Mouse (Mus musculus) MEL (cell line): ENCODE measurements at regions not wholly inside any gene's neighbourhood (a gene's known extent, or its start where the extent isn't known, plus 50 kb on each side); places are given as distances from the start of the nearest gene placed in this dataset.

Experiments used
- DNase-seq: peaks from one replicate; pipeline ENCODE4 v3.0.0; 2011; ENCODE audit warnings: low read depth, low spot score
- H3K27ac ChIP-seq: 2 replicates; pipeline ENCODE4 v1.5.1; 2012; ENCODE audit warnings: low read depth, mild to moderate bottlenecking, control low read depth, low read length, moderate library complexity; ENCODE audit not compliant: control insufficient read depth
- H3K27me3 ChIP-seq, 2 experiments: fragments of 150-350 bp in 1 of 2; sonication (generic) in 1 of 2; 2 replicates each; pipeline ENCODE4 v1.6.1; 2012; ENCODE audit warnings: low read length in 2 of 2, mild to moderate bottlenecking in 2 of 2, improper control_type of control experiment in 1 of 2, moderate library complexity in 1 of 2; ENCODE audit not compliant: insufficient read depth in 2 of 2, control insufficient read depth in 1 of 2
- H3K36me3 ChIP-seq, 2 experiments: 2 replicates each; pipeline ENCODE4 v1.6.1; 2012 to 2014; ENCODE audit warnings: low read length in 2 of 2, improper control_type of control experiment in 1 of 2, inconsistent platforms in 1 of 2, mild to moderate bottlenecking in 1 of 2; ENCODE audit not compliant: insufficient read depth in 2 of 2, control insufficient read depth in 1 of 2
- H3K4me1 ChIP-seq, 2 experiments: fragments of 150-350 bp in 1 of 2; sonication (generic) in 1 of 2; 2 replicates each; pipeline ENCODE4 v1.6.1; 2012; ENCODE audit warnings: low read length in 2 of 2, improper control_type of control experiment in 1 of 2, mild to moderate bottlenecking in 1 of 2; ENCODE audit not compliant: insufficient read depth in 2 of 2, control insufficient read depth in 1 of 2
- H3K4me3 ChIP-seq, 2 experiments: fragments of 150-350 bp in 1 of 2; sonication (generic) in 1 of 2; 2 replicates each; pipeline ENCODE4 v1.5.1; 2012; ENCODE audit warnings: low read depth in 2 of 2, low read length in 2 of 2, mild to moderate bottlenecking in 2 of 2, moderate library complexity in 2 of 2, control low read depth in 1 of 2, improper control_type of control experiment in 1 of 2; ENCODE audit not compliant: control insufficient read depth in 1 of 2, insufficient read depth in 1 of 2
- H3K79me2 ChIP-seq: 2 replicates; pipeline ENCODE4 v1.6.1; 2012; ENCODE audit warnings: mild to moderate bottlenecking, low read length, moderate library complexity; ENCODE audit not compliant: control insufficient read depth, poor library complexity, insufficient read depth
- H3K9ac ChIP-seq: 2 replicates; pipeline ENCODE4 v1.6.1; 2012; ENCODE audit warnings: low read depth, mild to moderate bottlenecking, control low read depth, low read length, moderate library complexity; ENCODE audit not compliant: control insufficient read depth, poor library complexity, severe bottlenecking
- H3K9me3 ChIP-seq: fragments of 150-350 bp; sonication (generic); replicated peaks from 2 replicates; pipeline ENCODE4 v1.6.1; 2012; ENCODE audit warnings: mild to moderate bottlenecking, low read length, improper control_type of control experiment, moderate library complexity; ENCODE audit not compliant: insufficient read depth
- BHLHE40 ChIP-seq: IDR thresholded peaks from 2 replicates; pipeline ENCODE4 v1.6.1; 2012; ENCODE audit warnings: low read depth, mild to moderate bottlenecking, inconsistent platforms, low read length, improper control_type of control experiment, borderline replicate concordance
- CTCF ChIP-seq, 3 experiments: IDR thresholded peaks in 2 of 3; conservative IDR thresholded peaks in 1 of 3; 2 replicates each; pipeline ENCODE4 v1.5.1; 2011 to 2012; ENCODE audit warnings: low read length in 3 of 3, low read depth in 2 of 3, mild to moderate bottlenecking in 2 of 3, improper control_type of control experiment in 1 of 3, inconsistent platforms in 1 of 3, mixed read lengths in 1 of 3, moderate library complexity in 1 of 3; ENCODE audit not compliant: control insufficient read depth in 1 of 3, insufficient read depth in 1 of 3, poor library complexity in 1 of 3, severe bottlenecking in 1 of 3
- E2F4 ChIP-seq: IDR thresholded peaks from 2 replicates; pipeline ENCODE4 v1.6.1; 2011; ENCODE audit warnings: low read depth, low read length, improper control_type of control experiment, borderline replicate concordance
- ELF1 ChIP-seq: IDR thresholded peaks from 2 replicates; pipeline ENCODE4 v1.6.1; 2014; ENCODE audit warnings: low read depth, mild to moderate bottlenecking, inconsistent platforms, low read length, improper control_type of control experiment, moderate library complexity
- EP300 ChIP-seq, 2 experiments: IDR thresholded peaks; 2 replicates each; pipeline ENCODE4 v1.6.1; 2011; ENCODE audit warnings: improper control_type of control experiment in 2 of 2, low read length in 2 of 2, low read depth in 1 of 2, mild to moderate bottlenecking in 1 of 2
- ETS1 ChIP-seq: IDR thresholded peaks from 2 replicates; pipeline ENCODE4 v1.6.1; 2012; ENCODE audit warnings: low read depth, mild to moderate bottlenecking, inconsistent platforms, low read length, improper control_type of control experiment, moderate library complexity
- GABPA ChIP-seq: IDR thresholded peaks from 2 replicates; pipeline ENCODE4 v1.6.1; 2012; ENCODE audit warnings: low read depth, mild to moderate bottlenecking, inconsistent platforms, low read length, improper control_type of control experiment, moderate library complexity
- HCFC1 ChIP-seq: IDR thresholded peaks from 2 replicates; pipeline ENCODE4 v1.6.1; 2012; ENCODE audit warnings: low read depth, mild to moderate bottlenecking, inconsistent platforms, low read length, improper control_type of control experiment, moderate library complexity
- KAT2A ChIP-seq: conservative IDR thresholded peaks from 2 replicates; pipeline ENCODE4 v1.6.1; 2012; ENCODE audit warnings: low read depth, low read length, improper control_type of control experiment, inconsistent platforms
- MAZ ChIP-seq: IDR thresholded peaks from 2 replicates; pipeline ENCODE4 v1.6.1; 2012; ENCODE audit warnings: low read depth, mild to moderate bottlenecking, inconsistent platforms, low read length, improper control_type of control experiment
- MXI1 ChIP-seq: IDR thresholded peaks from 2 replicates; pipeline ENCODE4 v1.6.1; 2011; ENCODE audit warnings: mild to moderate bottlenecking, low read depth, low read length, improper control_type of control experiment
- NELFE ChIP-seq: IDR thresholded peaks from 2 replicates; pipeline ENCODE4 v1.6.1; 2011; ENCODE audit warnings: low read depth, low read length, improper control_type of control experiment
- NRF1 ChIP-seq: IDR thresholded peaks from 2 replicates; pipeline ENCODE4 v1.6.1; 2014; ENCODE audit warnings: low read depth, mild to moderate bottlenecking, inconsistent platforms, low read length, improper control_type of control experiment, moderate library complexity; ENCODE audit not compliant: poor library complexity, insufficient read depth, severe bottlenecking
- POLR2AphosphoS2 ChIP-seq: IDR thresholded peaks from 2 replicates; pipeline ENCODE4 v1.6.1; 2011; ENCODE audit warnings: low read length, improper control_type of control experiment
- POLR2AphosphoS5 ChIP-seq: IDR thresholded peaks from 2 replicates; pipeline ENCODE4 v1.6.1; 2012; ENCODE audit warnings: low read depth, borderline replicate concordance, mild to moderate bottlenecking, inconsistent platforms, low read length, moderate library complexity, mixed read lengths
- RAD21 ChIP-seq: IDR thresholded peaks from 2 replicates; pipeline ENCODE4 v1.6.1; 2011; ENCODE audit warnings: mild to moderate bottlenecking, low read depth, low read length, improper control_type of control experiment
- RCOR1 ChIP-seq: IDR thresholded peaks from 2 replicates; pipeline ENCODE4 v1.6.1; 2012; ENCODE audit warnings: low read depth, mild to moderate bottlenecking, inconsistent platforms, low read length, improper control_type of control experiment
- SMC3 ChIP-seq: IDR thresholded peaks from 2 replicates; pipeline ENCODE4 v1.6.1; 2011; ENCODE audit warnings: low read depth, low read length, improper control_type of control experiment
- TAL1 ChIP-seq: IDR thresholded peaks from 2 replicates; pipeline ENCODE4 v1.6.1; 2012; ENCODE audit warnings: mild to moderate bottlenecking, inconsistent platforms, low read length, moderate library complexity, mixed read lengths
- TCF12 ChIP-seq: IDR thresholded peaks from 2 replicates; pipeline ENCODE4 v1.6.1; 2014; ENCODE audit warnings: low read depth, mild to moderate bottlenecking, inconsistent platforms, low read length, improper control_type of control experiment, moderate library complexity
- USF2 ChIP-seq, 2 experiments: IDR thresholded peaks; 2 replicates each; pipeline ENCODE4 v1.6.1; 2011 to 2012; ENCODE audit warnings: improper control_type of control experiment in 2 of 2, low read length in 2 of 2, borderline replicate concordance in 1 of 2, inconsistent platforms in 1 of 2, low read depth in 1 of 2, mild to moderate bottlenecking in 1 of 2; ENCODE audit not compliant: insufficient read depth in 1 of 2
- ZC3H11A ChIP-seq: IDR thresholded peaks from 2 replicates; pipeline ENCODE4 v1.6.1; 2012; ENCODE audit warnings: low read depth, mild to moderate bottlenecking, inconsistent platforms, low read length, improper control_type of control experiment
- ZMIZ1 ChIP-seq: IDR thresholded peaks from 2 replicates; pipeline ENCODE4 v1.6.1; 2012; ENCODE audit warnings: low read depth, mild to moderate bottlenecking, inconsistent platforms, low read length, improper control_type of control experiment, moderate library complexity
- ZNF384 ChIP-seq: IDR thresholded peaks from 2 replicates; pipeline ENCODE4 v1.6.1; 2012; ENCODE audit warnings: low read depth, mild to moderate bottlenecking, inconsistent platforms, low read length, improper control_type of control experiment

DNA sequence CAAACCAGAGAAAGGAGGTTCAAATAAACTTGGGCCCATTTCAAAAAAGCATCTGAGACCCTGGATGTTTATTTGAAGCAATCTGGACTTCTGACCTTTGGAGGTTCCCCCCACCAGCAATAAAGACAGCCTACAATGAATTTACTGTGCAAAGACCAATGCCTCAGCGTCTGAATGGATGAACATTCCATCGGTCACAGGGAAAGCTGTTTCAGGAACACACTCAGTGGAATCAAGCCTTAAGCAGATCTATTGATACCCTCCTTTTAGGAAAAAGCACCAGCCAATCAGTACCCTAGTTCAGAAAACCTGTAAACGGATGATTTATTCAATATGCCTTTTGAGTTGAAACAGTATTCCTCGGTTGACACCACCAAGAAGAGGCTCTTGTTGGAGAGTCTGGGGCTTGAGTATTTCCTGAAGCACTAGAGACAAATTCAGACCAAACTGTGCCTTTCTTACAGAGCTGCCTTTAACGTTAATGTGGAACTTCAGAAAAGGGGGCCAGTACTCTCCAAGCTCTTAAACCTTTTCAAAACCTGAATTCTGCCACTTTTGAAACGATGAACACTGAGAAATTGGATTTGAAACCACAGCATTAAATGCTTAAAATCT is 148.1 kb downstream of the Alx1 start:
- Histone ChIP-seq H3K9ac (no peak overlapping the region), H3K9me3 (no peaks in the 10 kb centered on the region)
- TF ChIP-seq GABPA = no peak
- TF ChIP-seq TAL1 = no peak
- no peak for TF ChIP-seq NELFE
- TF ChIP-seq POLR2AphosphoS5 = no peak
- no peak for TF ChIP-seq ELF1
- no peak for TF ChIP-seq POLR2AphosphoS2
- no peak for TF ChIP-seq RCOR1
- TF ChIP-seq MXI1 = no peak
- TF ChIP-seq BHLHE40 = no peak
- no peak for TF ChIP-seq KAT2A
- TF ChIP-seq ZMIZ1 = no peak
- no peak for TF ChIP-seq ETS1
- TF ChIP-seq HCFC1 = no peak
- TF ChIP-seq, all 39 proteins: peak for 0
- no peak overlapping the region for H3K4me3 ChIP-seq
- no peaks in the 10 kb centered on the region for H3K27me3 ChIP-seq
- H3K4me1 ChIP-seq = no peaks in the 10 kb centered on the region
- H3K79me2 ChIP-seq = no peaks in the 10 kb centered on the region
- H3K36me3 ChIP-seq = no peaks in the 10 kb centered on the region
- DNase-seq = no peak
- no peak overlapping the region for H3K27ac ChIP-seq

- Histone ChIP-seq H3K9me3 (no peaks in the 10 kb centered on the region), H3K27me3 (no peaks in the 10 kb centered on the region), H3K36me3 (no peaks in the 10 kb centered on the region), H3K4me3 (no peak overlapping the region), H3K27ac (no peak overlapping the region), H3K4me1 (no peaks in the 10 kb centered on the region)
- DNase-seq = peak; percentile 42
- no peak for TF ChIP-seq HCFC1
- TF ChIP-seq NRF1 = no peak
- TF ChIP-seq EP300 (IDR thresholded peaks at IDR 0.05; ENCODE audit: low read depth in 1 of 2, low read length in 2 of 2) = no peak
- TF ChIP-seq RAD21 = peak; percentile 60
- TF ChIP-seq ZNF384 = no peak
- no peak for TF ChIP-seq MAZ
- no peak for TF ChIP-seq TCF12
- TF ChIP-seq POLR2AphosphoS5 = no peak
- no peak for TF ChIP-seq E2F4
- no peak for TF ChIP-seq RCOR1
- no peak for TF ChIP-seq USF2 (IDR thresholded peaks at IDR 0.05; ENCODE audit: borderline replicate concordance in 1 of 2, insufficient read depth in 1 of 2, low read depth in 1 of 2, low read length in 2 of 2)
- TF ChIP-seq MXI1 = no peak
- no peak for TF ChIP-seq NELFE
- TF ChIP-seq SMC3 = peak; percentile 52
- TF ChIP-seq CTCF (IDR thresholded peaks at IDR 0.05 in 2 of 3, conservative IDR thresholded peaks at IDR 0.05 in 1 of 3; ENCODE audit: control insufficient read depth in 1 of 3, insufficient read depth in 1 of 3, low read depth in 2 of 3, low read length in 3 of 3, poor library complexity in 1 of 3, severe bottlenecking in 1 of 3) = peak in 2 of 3 experiments; percentile 43 to 61; a peak in 5 of 6 replicates
- no peak for TF ChIP-seq ZC3H11A
- TF ChIP-seq, all 39 proteins: peak for 3
- Histone ChIP-seq H3K9ac (no peak overlapping the region), H3K79me2 (no peaks in the 10 kb centered on the region)
Measured at GRCm38 (mm10) chr10:102878010-102878409, 152.0 kb downstream of the Alx1 start.
